Mouse (Mus musculus) midbrain, postnatal 0 days (tissue): ENCODE data around the gene Sh3pxd2a. TPM values are rescaled to one million over a fixed set of nuclear protein-coding genes. Genes with fewer than 3 reads are reported as not detected.

Experiments used
- ATAC-seq: fragments of 200-750 bp; cut with Nextera tagmentation; 2 replicates; pipeline ENCODE4 v1.8.0; 2017; ENCODE audit warnings: moderate number of reproducible peaks, mild to moderate bottlenecking, moderate TSS enrichment, moderate library complexity; ENCODE audit not compliant: low FRiP score
- DNase-seq: peaks from one replicate; pipeline ENCODE4 v3.0.0-alpha.2; 2015; ENCODE audit warnings: low spot score
- H3K27ac ChIP-seq: fragments of 300-500 bp; sonication (generic); 2 replicates; pipeline ENCODE4 v1.5.1; 2014; ENCODE audit warnings: low read depth, mild to moderate bottlenecking, low read length, mixed read lengths
- H3K27me3 ChIP-seq: fragments of 300-500 bp; sonication (generic); 2 replicates; pipeline ENCODE4 v1.6.1; 2014; ENCODE audit warnings: low read length, control low read depth, mixed read lengths; ENCODE audit not compliant: insufficient read depth
- H3K36me3 ChIP-seq: fragments of 300-500 bp; sonication (generic); 2 replicates; pipeline ENCODE4 v1.6.1; 2014; ENCODE audit warnings: low read length, control low read depth, mixed read lengths; ENCODE audit not compliant: insufficient read depth
- H3K4me1 ChIP-seq: fragments of 300-500 bp; sonication (generic); 2 replicates; pipeline ENCODE4 v1.6.1; 2014; ENCODE audit warnings: mild to moderate bottlenecking, control low read depth, antibody characterized with exemption, low read length, mixed read lengths; ENCODE audit not compliant: insufficient read depth
- H3K4me2 ChIP-seq: fragments of 300-500 bp; sonication (generic); 2 replicates; pipeline ENCODE4 v1.6.1; 2014; ENCODE audit warnings: low read depth, mild to moderate bottlenecking, low read length, mixed read lengths; ENCODE audit not compliant: poor library complexity, severe bottlenecking
- H3K4me3 ChIP-seq: fragments of 300-500 bp; sonication (generic); 2 replicates; pipeline ENCODE4 v1.5.1; 2014; ENCODE audit warnings: low read depth, mild to moderate bottlenecking, low read length, moderate library complexity
- H3K9ac ChIP-seq: fragments of 300-500 bp; sonication (generic); replicated peaks from 2 replicates; pipeline ENCODE4 v1.6.1; 2014; ENCODE audit warnings: mild to moderate bottlenecking, low read length, moderate library complexity, mixed read lengths; ENCODE audit not compliant: poor library complexity, severe bottlenecking
- H3K9me3 ChIP-seq: fragments of 300-500 bp; sonication (generic); 2 replicates; pipeline ENCODE4 v1.6.1; 2016; ENCODE audit warnings: low read length, control low read depth
- CTCF ChIP-seq: IDR thresholded peaks from 2 replicates; pipeline ENCODE4 v1.5.1; 2016; ENCODE audit warnings: antibody characterized with exemption, mild to moderate bottlenecking
- WGBS: fragments of 180-500 bp; shearing (Covaris S2); extraction: QIAGEN DNeasy Blood & Tissue Kit; methylation state at CpG from one replicate; pipeline ENCODE4 v1.1.7; 2014; 5-methylcytosine and 5-hydroxymethylcytosine counted together
- polyA plus RNA-seq: library from polyadenylated mRNA; unstranded; fragments of >200 nt; fragmentation: Nextera tagmentation; extraction: Ambion mirVana; gene quantifications from 2 replicates; pipeline ENCODE4 v1.2.1, GENCODE M21; 2015
- total RNA-seq: library from RNA; depleted of rRNA; stranded (reverse); fragments of >200 nt; gene quantifications from 2 replicates; pipeline ENCODE4 v1.2.3, GENCODE M21; 2014

The Sh3pxd2a gene
- total and polyA plus RNA-seq, 2 experiments from 2014 or later: 1.5 to 21.0 TPM

- H3K4me1 ChIP-seq: peaks cover 11% of the 10 kb centered on the region; the same call in 1 of the 2 replicates
- H3K36me3 ChIP-seq: no peaks in the 10 kb centered on the region
- no peak for ATAC-seq
- no peak overlapping the region for H3K4me2 ChIP-seq
- WGBS: 55% methylated on average over 21 of the region's 21 CpGs
- H3K4me3 ChIP-seq: no peak overlapping the region
- peak; percentile 49 for DNase-seq
- no peaks in the 10 kb centered on the region for H3K9me3 ChIP-seq
- H3K27me3 ChIP-seq: no peaks in the 10 kb centered on the region
- 0 out of 2 replicates have a peak overlapping the region, but pooled peaks have one; percentile 51 for H3K27ac ChIP-seq
- no peak for TF ChIP-seq CTCF
- H3K9ac ChIP-seq: no peak overlapping the region
Measured at GRCm38 (mm10) chr19:47302191-47302852, 161.9 kb downstream of the Sh3pxd2a start.

GRCm38 (mm10) chr19:47301303-47302190 is 162.7 kb downstream of the Sh3pxd2a start:
- no peaks in the 10 kb centered on the region for H3K9me3 ChIP-seq
- H3K4me1 ChIP-seq: peaks cover 11% of the 10 kb centered on the region; the same call in 1 of the 2 replicates
- ATAC-seq (peak; percentile 65), DNase-seq (peak; percentile 42)
- H3K4me2 ChIP-seq: no peak overlapping the region
- 0 out of 2 replicates have a peak overlapping the region, but pooled peaks have one; percentile 24 for H3K9ac ChIP-seq
- no peaks in the 10 kb centered on the region for H3K36me3 ChIP-seq
- WGBS: 10% methylated on average over 19 of the region's 19 CpGs
- no peak for TF ChIP-seq CTCF
- no peaks in the 10 kb centered on the region for H3K27me3 ChIP-seq
- no peak overlapping the region for H3K4me3 ChIP-seq
- H3K27ac ChIP-seq: peak overlapping the region; percentile 51; the same call in 1 of the 2 replicates

- H3K27ac ChIP-seq: no peak overlapping the region
- DNase-seq: no peak
- TF ChIP-seq CTCF: no peak
- no peak overlapping the region for H3K9ac ChIP-seq
- peaks cover 11% of the 10 kb centered on the region; the same call in 1 of the 2 replicates for H3K4me1 ChIP-seq
- 54% methylated on average over 11 of the region's 11 CpGs for WGBS
- ATAC-seq: no peak
- H3K4me2 ChIP-seq: no peak overlapping the region
- no peaks in the 10 kb centered on the region for H3K27me3 ChIP-seq
- H3K4me3 ChIP-seq: no peak overlapping the region
- H3K36me3 ChIP-seq: no peaks in the 10 kb centered on the region
- H3K9me3 ChIP-seq: no peaks in the 10 kb centered on the region
Measured at GRCm38 (mm10) chr19:47298100-47298499, 166.1 kb downstream of the Sh3pxd2a start.

- TF ChIP-seq CTCF: no peak
- 49% methylated on average over 7 of the region's 7 CpGs for WGBS
- Histone ChIP-seq H3K9me3 (no peaks in the 10 kb centered on the region), H3K4me2 (no peak overlapping the region), H3K9ac (no peak overlapping the region), H3K36me3 (no peaks in the 10 kb centered on the region), H3K27ac (no peak overlapping the region), H3K4me3 (no peak overlapping the region), H3K27me3 (no peaks in the 10 kb centered on the region), H3K4me1 (no peaks in the 10 kb centered on the region)
- no peak for ATAC-seq
- peak; percentile 56 for DNase-seq
Measured at GRCm38 (mm10) chr19:47292451-47292951, 171.7 kb downstream of the Sh3pxd2a start.

- H3K27me3 ChIP-seq: no peaks in the 10 kb centered on the region
- H3K36me3 ChIP-seq: no peaks in the 10 kb centered on the region
- H3K9me3 ChIP-seq: no peaks in the 10 kb centered on the region
- DNase-seq: no peak
- no peak overlapping the region for H3K4me3 ChIP-seq
- no peaks in the 10 kb centered on the region for H3K4me1 ChIP-seq
- no peak overlapping the region for H3K9ac ChIP-seq
- 45% methylated on average over 7 of the region's 7 CpGs for WGBS
- no peak overlapping the region for H3K27ac ChIP-seq
- no peak for TF ChIP-seq CTCF
- no peak for ATAC-seq
- no peak overlapping the region for H3K4me2 ChIP-seq
Measured at GRCm38 (mm10) chr19:47291307-47292080, 172.7 kb downstream of the Sh3pxd2a start.
